Mouse (Mus musculus) MEL (cell line): ENCODE measurements around the gene Rdh16f1.

Experiments used
- BHLHE40 ChIP-seq: IDR thresholded peaks from 2 replicates; pipeline ENCODE4 v1.6.1; 2012; ENCODE audit warnings: low read depth, mild to moderate bottlenecking, inconsistent platforms, low read length, improper control_type of control experiment, borderline replicate concordance
- CTCF ChIP-seq, 3 experiments: IDR thresholded peaks in 2 of 3; conservative IDR thresholded peaks in 1 of 3; 2 replicates each; pipeline ENCODE4 v1.5.1; 2011 to 2012; ENCODE audit warnings: low read length in 3 of 3, low read depth in 2 of 3, mild to moderate bottlenecking in 2 of 3, improper control_type of control experiment in 1 of 3, inconsistent platforms in 1 of 3, mixed read lengths in 1 of 3, moderate library complexity in 1 of 3; ENCODE audit not compliant: control insufficient read depth in 1 of 3, insufficient read depth in 1 of 3, poor library complexity in 1 of 3, severe bottlenecking in 1 of 3
- ELF1 ChIP-seq: IDR thresholded peaks from 2 replicates; pipeline ENCODE4 v1.6.1; 2014; ENCODE audit warnings: low read depth, mild to moderate bottlenecking, inconsistent platforms, low read length, improper control_type of control experiment, moderate library complexity
- EP300 ChIP-seq, 2 experiments: IDR thresholded peaks; 2 replicates each; pipeline ENCODE4 v1.6.1; 2011; ENCODE audit warnings: improper control_type of control experiment in 2 of 2, low read length in 2 of 2, low read depth in 1 of 2, mild to moderate bottlenecking in 1 of 2
- HCFC1 ChIP-seq: IDR thresholded peaks from 2 replicates; pipeline ENCODE4 v1.6.1; 2012; ENCODE audit warnings: low read depth, mild to moderate bottlenecking, inconsistent platforms, low read length, improper control_type of control experiment, moderate library complexity
- MAZ ChIP-seq: IDR thresholded peaks from 2 replicates; pipeline ENCODE4 v1.6.1; 2012; ENCODE audit warnings: low read depth, mild to moderate bottlenecking, inconsistent platforms, low read length, improper control_type of control experiment
- MYB ChIP-seq: IDR thresholded peaks from 2 replicates; pipeline ENCODE4 v1.6.1; 2011; ENCODE audit warnings: mild to moderate bottlenecking, low read depth, low read length, improper control_type of control experiment
- NRF1 ChIP-seq: IDR thresholded peaks from 2 replicates; pipeline ENCODE4 v1.6.1; 2014; ENCODE audit warnings: low read depth, mild to moderate bottlenecking, inconsistent platforms, low read length, improper control_type of control experiment, moderate library complexity; ENCODE audit not compliant: poor library complexity, insufficient read depth, severe bottlenecking
- POLR2A ChIP-seq, 2 experiments: IDR thresholded peaks; 2 replicates each; pipeline ENCODE4 v1.6.1; 2011 to 2012; ENCODE audit warnings: low read length in 2 of 2, mild to moderate bottlenecking in 2 of 2, control low read depth in 1 of 2, improper control_type of control experiment in 1 of 2, low read depth in 1 of 2, moderate library complexity in 1 of 2; ENCODE audit not compliant: control insufficient read depth in 1 of 2, insufficient read depth in 1 of 2, poor library complexity in 1 of 2
- RAD21 ChIP-seq: IDR thresholded peaks from 2 replicates; pipeline ENCODE4 v1.6.1; 2011; ENCODE audit warnings: mild to moderate bottlenecking, low read depth, low read length, improper control_type of control experiment
- ZNF384 ChIP-seq: IDR thresholded peaks from 2 replicates; pipeline ENCODE4 v1.6.1; 2012; ENCODE audit warnings: low read depth, mild to moderate bottlenecking, inconsistent platforms, low read length, improper control_type of control experiment

- TF ChIP-seq ELF1 (no peak), CTCF (IDR thresholded peaks at IDR 0.05 in 2 of 3, conservative IDR thresholded peaks at IDR 0.05 in 1 of 3; ENCODE audit: control insufficient read depth in 1 of 3, insufficient read depth in 1 of 3, low read depth in 2 of 3, low read length in 3 of 3, poor library complexity in 1 of 3, severe bottlenecking in 1 of 3) (no peak), MAZ (no peak), HCFC1 (no peak), BHLHE40 (no peak), EP300 (IDR thresholded peaks at IDR 0.05; ENCODE audit: low read depth in 1 of 2, low read length in 2 of 2) (no peak), RAD21 (no peak), NRF1 (no peak), ZNF384 (no peak), POLR2A (IDR thresholded peaks at IDR 0.05; ENCODE audit: control insufficient read depth in 1 of 2, insufficient read depth in 1 of 2, low read depth in 1 of 2, low read length in 2 of 2, poor library complexity in 1 of 2) (no peak), MYB (no peak)
These were observed 8.0 kb upstream of the Rdh16f1 start, which contains the start of gene Gpr182 for GRCm38 (mm10) chr10:127751548-127751947.
